Mouse (Mus musculus): ENCODE data around the gene Pamr1. TPM values are rescaled to one million over a fixed set of nuclear protein-coding genes. Genes with fewer than 3 reads are reported as not detected.
A peak's percentile ranks its signal among the peaks of the same experiment; 100 is the strongest.

Gene Pamr1
- total and polyA plus RNA-seq, 2 experiments: 2.6 to 3.3 TPM

DNA sequence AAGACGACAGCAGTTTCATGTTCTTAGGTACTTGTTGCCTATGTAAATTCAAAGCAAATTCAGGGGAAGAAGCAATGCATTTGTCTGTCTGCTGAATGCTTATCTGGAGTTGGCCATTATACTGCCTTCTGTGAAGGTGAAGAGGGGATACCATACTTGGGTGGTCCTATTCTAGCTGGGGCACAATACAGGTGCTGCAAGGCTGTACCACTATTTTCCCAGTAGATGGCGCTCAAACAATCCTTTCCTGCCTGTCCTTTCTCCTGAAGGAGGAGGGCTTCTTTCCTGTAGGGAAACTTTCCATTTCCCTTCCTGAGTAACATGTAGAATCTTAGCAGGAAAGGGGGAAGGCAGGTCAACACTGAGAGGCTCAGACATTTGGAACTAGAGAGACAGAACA is 40.2 kb downstream of the Pamr1 start:
- Histone ChIP-seq H3K36me3 (ENCODE audit: control insufficient read depth, insufficient read depth, low read length) (no peaks in the 10 kb centered on the region), H3K9ac (ENCODE audit: low read depth, low read length) (no peak overlapping the region), H3K79me2 (ENCODE audit: control insufficient read depth, insufficient read depth, low read length) (no peaks in the 10 kb centered on the region), H3K27me3 (ENCODE audit: control insufficient read depth, insufficient read depth, low read length) (no peaks in the 10 kb centered on the region), H3K4me3 (ENCODE audit: insufficient read depth, low read depth, low read length) (no peak overlapping the region), H3K27ac (replicated peaks; ENCODE audit: insufficient read depth, low read depth, low read length) (no peak overlapping the region), H3K4me1 (ENCODE audit: control insufficient read depth, insufficient read depth, low read length) (no peaks in the 10 kb centered on the region)
- TF ChIP-seq CTCF (IDR thresholded peaks at IDR 0.05; ENCODE audit: low read depth, low read length): peak; percentile 42; the same call in 1 of the 2 replicates
- no peak for TF ChIP-seq POLR2A (IDR thresholded peaks at IDR 0.05; ENCODE audit: extremely low read depth, insufficient read depth, low read length)
- 43% methylated on average over 2 of the region's 2 CpGs for WGBS
- DNase-seq (ENCODE audit: extremely low read depth, low read depth, low spot score): peak; percentile 14

DNA sequence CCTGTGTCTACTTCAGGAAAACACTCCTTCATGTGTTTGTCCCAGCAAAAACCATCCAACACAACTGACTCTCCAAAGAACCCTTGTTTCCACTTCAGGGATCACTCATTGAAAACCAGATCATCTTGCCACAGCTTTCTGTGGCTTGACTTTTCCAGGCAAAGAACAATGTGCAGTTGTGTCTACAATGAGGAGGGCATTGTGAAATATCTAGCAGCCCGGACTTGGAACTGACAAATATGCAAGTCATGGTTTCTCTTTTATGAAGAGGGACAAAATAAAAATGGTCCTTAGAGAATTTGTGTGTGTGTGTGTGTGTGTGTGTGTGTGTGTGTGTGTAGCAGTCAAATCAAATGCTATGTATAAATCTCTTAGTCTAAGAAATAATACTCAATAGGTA is 44.7 kb downstream of the Pamr1 start:
- Histone ChIP-seq H3K36me3 (ENCODE audit: control insufficient read depth, insufficient read depth, low read length) (no peaks in the 10 kb centered on the region), H3K9ac (ENCODE audit: low read depth, low read length) (no peak overlapping the region), H3K79me2 (ENCODE audit: control insufficient read depth, insufficient read depth, low read length) (no peaks in the 10 kb centered on the region), H3K4me1 (ENCODE audit: control insufficient read depth, insufficient read depth, low read length) (no peaks in the 10 kb centered on the region), H3K27ac (replicated peaks; ENCODE audit: insufficient read depth, low read depth, low read length) (no peak overlapping the region), H3K4me3 (ENCODE audit: insufficient read depth, low read depth, low read length) (no peak overlapping the region), H3K27me3 (ENCODE audit: control insufficient read depth, insufficient read depth, low read length) (no peaks in the 10 kb centered on the region)
- 14% methylated on average over 1 of the region's 1 CpGs for WGBS
- TF ChIP-seq CTCF (IDR thresholded peaks at IDR 0.05; ENCODE audit: low read depth, low read length) (no peak), POLR2A (IDR thresholded peaks at IDR 0.05; ENCODE audit: extremely low read depth, insufficient read depth, low read length) (no peak)
- peak; percentile 67 for DNase-seq (ENCODE audit: extremely low read depth, low read depth, low spot score)

DNA sequence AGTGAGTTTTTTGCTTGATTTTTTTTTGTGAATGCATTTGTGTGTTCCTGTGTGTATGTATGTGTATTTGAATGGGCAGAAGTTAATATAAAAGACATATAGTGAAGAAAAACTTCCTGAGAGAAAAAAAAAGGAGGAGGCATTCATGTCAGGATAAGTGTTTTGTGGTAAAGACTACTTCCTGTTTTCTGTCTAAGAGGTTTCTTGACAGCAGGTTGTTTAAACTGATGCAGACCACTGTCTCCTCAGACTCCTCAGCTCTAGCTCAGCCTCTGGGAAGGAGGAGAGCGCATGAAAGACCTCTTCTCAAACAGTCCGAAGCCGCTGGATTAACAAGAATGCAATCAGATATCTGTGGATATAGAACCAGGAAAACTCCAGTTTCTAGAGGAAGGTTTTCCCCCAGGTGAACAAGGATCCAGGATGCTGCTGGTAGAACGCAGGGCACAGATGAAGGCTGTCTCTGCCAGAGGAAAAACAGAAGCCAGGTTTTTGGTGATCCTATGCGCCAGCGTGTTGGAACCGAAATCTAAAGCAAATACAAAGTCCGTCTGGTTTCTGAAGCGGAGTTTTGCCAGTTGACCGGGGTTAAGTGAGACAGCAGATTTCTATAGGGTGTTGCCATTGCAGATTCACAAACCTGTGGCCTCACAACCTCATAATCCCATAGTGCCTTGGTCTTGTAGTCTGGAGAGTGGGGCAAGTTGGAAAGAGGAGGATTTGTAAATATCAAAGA is 45.8 kb downstream of the Pamr1 start:
- H3K9ac ChIP-seq (ENCODE audit: low read depth, low read length): no peak overlapping the region
- H3K79me2 ChIP-seq (ENCODE audit: control insufficient read depth, insufficient read depth, low read length): no peaks in the 10 kb centered on the region
- WGBS: 93% methylated on average over 10 of the region's 10 CpGs
- no peaks in the 10 kb centered on the region for H3K27me3 ChIP-seq (ENCODE audit: control insufficient read depth, insufficient read depth, low read length)
- H3K36me3 ChIP-seq (ENCODE audit: control insufficient read depth, insufficient read depth, low read length): no peaks in the 10 kb centered on the region
- DNase-seq (ENCODE audit: extremely low read depth, low read depth, low spot score): no peak
- H3K4me3 ChIP-seq (ENCODE audit: insufficient read depth, low read depth, low read length): no peak overlapping the region
- no peak for TF ChIP-seq POLR2A (IDR thresholded peaks at IDR 0.05; ENCODE audit: extremely low read depth, insufficient read depth, low read length)
- TF ChIP-seq CTCF (IDR thresholded peaks at IDR 0.05; ENCODE audit: low read depth, low read length): no peak
- H3K4me1 ChIP-seq (ENCODE audit: control insufficient read depth, insufficient read depth, low read length): no peaks in the 10 kb centered on the region
- no peak overlapping the region for H3K27ac ChIP-seq (replicated peaks; ENCODE audit: insufficient read depth, low read depth, low read length)

DNA sequence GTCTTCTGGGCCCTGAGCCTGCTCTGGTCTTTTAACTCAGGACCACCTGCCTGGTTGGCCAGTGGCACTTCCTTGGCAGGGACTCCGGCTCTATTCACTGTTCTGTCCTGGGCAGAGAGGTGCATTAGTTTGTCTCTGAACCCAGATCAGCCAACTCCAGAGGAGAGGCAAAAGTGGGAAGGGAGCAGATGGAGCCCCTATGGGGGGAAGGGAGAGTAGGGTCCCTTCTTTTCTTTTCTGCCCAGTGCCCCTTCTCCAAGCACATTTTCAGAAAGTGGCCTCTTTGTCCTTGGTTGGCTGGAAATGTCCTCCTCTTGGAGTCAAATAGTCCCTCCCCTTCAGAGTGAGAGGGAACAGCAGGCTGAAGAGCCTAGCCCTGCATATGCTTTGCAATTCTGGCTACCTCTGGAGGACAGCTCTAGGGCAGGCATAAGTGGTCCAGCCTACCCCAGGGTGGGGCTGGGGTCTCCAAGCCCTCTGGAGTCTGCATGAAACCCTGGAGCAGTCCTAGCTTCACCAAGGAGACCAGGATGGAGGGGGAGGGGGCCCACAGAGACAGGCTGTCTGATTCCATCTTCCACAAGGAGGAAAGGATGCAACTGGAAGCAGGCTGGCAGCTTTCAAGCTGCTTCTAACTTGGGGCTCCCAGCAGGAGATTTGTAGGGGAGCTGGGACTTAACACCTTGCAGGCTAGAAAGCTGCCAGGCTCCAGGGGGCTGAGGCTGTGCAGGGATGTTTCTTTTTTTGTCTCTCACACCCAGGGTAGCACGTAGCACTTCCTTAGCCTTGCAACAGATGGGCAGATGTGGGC is 49.3 kb downstream of the Pamr1 start:
- H3K27ac ChIP-seq (replicated peaks; ENCODE audit: insufficient read depth, low read depth, low read length): no peak overlapping the region
- no peaks in the 10 kb centered on the region for H3K4me1 ChIP-seq (ENCODE audit: control insufficient read depth, insufficient read depth, low read length)
- no peak for DNase-seq (ENCODE audit: extremely low read depth, low read depth, low spot score)
- no peaks in the 10 kb centered on the region for H3K79me2 ChIP-seq (ENCODE audit: control insufficient read depth, insufficient read depth, low read length)
- TF ChIP-seq POLR2A (IDR thresholded peaks at IDR 0.05; ENCODE audit: extremely low read depth, insufficient read depth, low read length) (no peak), CTCF (IDR thresholded peaks at IDR 0.05; ENCODE audit: low read depth, low read length) (no peak)
- no peaks in the 10 kb centered on the region for H3K27me3 ChIP-seq (ENCODE audit: control insufficient read depth, insufficient read depth, low read length)
- WGBS: 56% methylated on average over 2 of the region's 2 CpGs
- no peak overlapping the region for H3K4me3 ChIP-seq (ENCODE audit: insufficient read depth, low read depth, low read length)
- no peaks in the 10 kb centered on the region for H3K36me3 ChIP-seq (ENCODE audit: control insufficient read depth, insufficient read depth, low read length)
- no peak overlapping the region for H3K9ac ChIP-seq (ENCODE audit: low read depth, low read length)

DNA sequence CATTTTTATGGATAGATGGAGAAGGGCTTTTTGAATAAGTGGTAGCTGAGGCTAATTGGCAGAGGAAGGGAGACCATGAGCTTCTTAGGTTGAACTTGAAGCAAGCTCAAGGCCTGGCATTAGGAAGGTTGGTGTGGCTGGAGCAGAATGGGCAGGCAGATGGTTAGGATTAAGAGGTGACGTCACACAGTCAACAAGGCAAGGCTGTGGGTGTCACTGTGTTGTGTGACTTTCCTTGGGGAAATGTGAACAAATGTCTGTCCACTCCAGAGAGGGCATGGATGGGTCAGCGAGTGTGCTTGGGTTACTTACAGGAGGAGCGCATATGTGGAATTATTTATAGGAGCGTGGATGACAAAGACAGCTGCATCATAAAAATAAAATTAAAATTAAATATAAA is 50.7 kb downstream of the Pamr1 start:
- Histone ChIP-seq H3K9ac (ENCODE audit: low read depth, low read length) (no peak overlapping the region), H3K27me3 (ENCODE audit: control insufficient read depth, insufficient read depth, low read length) (no peaks in the 10 kb centered on the region), H3K4me1 (ENCODE audit: control insufficient read depth, insufficient read depth, low read length) (no peaks in the 10 kb centered on the region), H3K79me2 (ENCODE audit: control insufficient read depth, insufficient read depth, low read length) (no peaks in the 10 kb centered on the region), H3K27ac (replicated peaks; ENCODE audit: insufficient read depth, low read depth, low read length) (no peak overlapping the region), H3K4me3 (ENCODE audit: insufficient read depth, low read depth, low read length) (no peak overlapping the region), H3K36me3 (ENCODE audit: control insufficient read depth, insufficient read depth, low read length) (no peaks in the 10 kb centered on the region)
- TF ChIP-seq CTCF (IDR thresholded peaks at IDR 0.05; ENCODE audit: low read depth, low read length): no peak
- no peak for TF ChIP-seq POLR2A (IDR thresholded peaks at IDR 0.05; ENCODE audit: extremely low read depth, insufficient read depth, low read length)
- DNase-seq (ENCODE audit: extremely low read depth, low read depth, low spot score): no peak
- WGBS: 86% methylated on average over 4 of the region's 4 CpGs

DNA sequence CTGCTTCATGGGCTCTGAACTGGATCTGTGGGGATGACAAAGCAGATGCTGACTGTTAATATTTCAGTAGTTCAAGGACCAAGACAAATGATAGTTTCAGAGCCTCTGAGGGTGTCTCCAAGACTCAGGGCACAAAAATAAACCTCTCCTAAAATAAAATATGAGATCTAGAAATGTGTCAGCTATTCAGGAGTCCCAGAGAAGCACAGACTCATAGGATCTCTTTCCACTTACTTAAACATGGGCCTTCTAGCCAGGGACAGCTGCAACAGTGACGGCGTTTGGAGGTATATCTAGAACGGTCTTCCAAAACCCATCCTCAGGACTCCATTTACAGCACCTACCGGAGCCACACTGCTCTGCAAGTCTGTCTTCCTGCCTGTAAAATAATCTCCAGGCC is 60.7 kb downstream of the Pamr1 start:
- 93% methylated on average over 4 of the region's 4 CpGs for WGBS
- Histone ChIP-seq H3K27me3 (ENCODE audit: control insufficient read depth, insufficient read depth, low read length) (no peaks in the 10 kb centered on the region), H3K9ac (ENCODE audit: low read depth, low read length) (no peak overlapping the region), H3K4me1 (ENCODE audit: control insufficient read depth, insufficient read depth, low read length) (no peaks in the 10 kb centered on the region), H3K27ac (replicated peaks; ENCODE audit: insufficient read depth, low read depth, low read length) (no peak overlapping the region), H3K4me3 (ENCODE audit: insufficient read depth, low read depth, low read length) (no peak overlapping the region), H3K79me2 (ENCODE audit: control insufficient read depth, insufficient read depth, low read length) (no peaks in the 10 kb centered on the region), H3K36me3 (ENCODE audit: control insufficient read depth, insufficient read depth, low read length) (no peaks in the 10 kb centered on the region)
- no peak for DNase-seq (ENCODE audit: extremely low read depth, low read depth, low spot score)
- TF ChIP-seq POLR2A (IDR thresholded peaks at IDR 0.05; ENCODE audit: extremely low read depth, insufficient read depth, low read length) (no peak), CTCF (IDR thresholded peaks at IDR 0.05; ENCODE audit: low read depth, low read length) (no peak)
